In the genomic region with DNA sequence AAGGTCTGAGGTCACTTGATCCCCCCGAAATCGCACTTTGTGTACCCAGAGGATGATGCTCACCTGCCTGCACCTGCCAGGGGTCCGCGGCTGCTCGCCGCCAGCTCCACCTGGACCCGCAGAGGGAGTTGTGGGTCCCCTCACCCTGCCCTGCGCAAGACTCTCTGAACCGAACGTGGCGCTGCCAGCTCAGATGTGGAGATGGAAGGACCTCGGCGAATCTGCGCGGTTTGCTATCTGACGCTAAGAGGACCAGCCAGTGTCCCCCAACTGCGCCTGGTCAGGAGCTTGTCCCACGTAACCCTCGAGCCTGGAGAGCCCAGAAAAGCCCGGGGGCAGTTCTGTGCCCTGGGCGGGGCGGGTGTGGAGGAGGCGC, we compare ENCODE assay signal across 9 mouse cellular contexts. TPM values are rescaled to one million over a fixed set of nuclear protein-coding genes. Genes with fewer than 3 reads are reported as not detected.
DNase-seq lines count a peak whose midpoint lies in the region; ATAC-seq lines count a peak whose summit lies in the region.
"Had no signal": no experiment of that assay in that cellular context is flagged by ENCODE, and none has a peak within 500 bp of the region (broad histone marks: within the 10 kb centered on the region; RNA-seq: fewer than 3 reads in every experiment).

A gene (minus strand): TSS at position 232 of the 376 bp plus-strand sequence.

- H3K27ac ChIP-seq in heart, embryonic 16.5 days (ENCODE audit: low read length) = no peak within 1 kb of the TSS
- no peak within 1 kb of the TSS for H3K27ac ChIP-seq in intestine, embryonic 16.5 days (ENCODE audit: low read length)
- peak within 1 kb of the TSS; percentile 74 for H3K27ac ChIP-seq in neural tube, embryonic 13.5 days (replicated peaks)
- H3K27ac ChIP-seq: liver, embryonic 15.5 days had no signal

- H3K27me3 ChIP-seq in heart, embryonic 16.5 days (ENCODE audit: control insufficient read depth, insufficient read depth, low read length) = peaks cover 39% of the 10 kb centered on the region
- H3K27me3 ChIP-seq in intestine, embryonic 16.5 days (replicated peaks; ENCODE audit: control insufficient read depth, insufficient read depth, low read length) = peaks cover 34% of the 10 kb centered on the region
- H3K27me3 ChIP-seq in neural tube, embryonic 13.5 days = peaks cover 52% of the 10 kb centered on the region

- ATAC-seq in heart, embryonic 16.5 days (replicated peaks; ENCODE audit: extremely low read depth, insufficient read depth, low FRiP score) = no peak
- ATAC-seq in intestine, embryonic 16.5 days = no peak
- peak; percentile 42; the same call in 1 of the 2 replicates for ATAC-seq in neural tube, embryonic 13.5 days (ENCODE audit: low read depth)
- ATAC-seq in megakaryocyte progenitor cell, adult 5-6 weeks (replicated peaks; ENCODE audit: poor library complexity) = no peak

- 3% methylated on average over 23 of the region's 23 CpGs for WGBS in heart, embryonic 16.5 days
- 2% methylated on average over 23 of the region's 23 CpGs for WGBS in intestine, embryonic 16.5 days
- WGBS in neural tube, embryonic 13.5 days = under 1% methylated on average over 23 of the region's 23 CpGs

- H3K4me3 ChIP-seq in heart, embryonic 16.5 days (ENCODE audit: low read length) = peak within 1 kb of the TSS; percentile 16
- H3K4me3 ChIP-seq in intestine, embryonic 16.5 days (ENCODE audit: low read length) = peak within 1 kb of the TSS; percentile 1; the same call in 1 of the 2 replicates
- H3K4me3 ChIP-seq in neural tube, embryonic 13.5 days = peak within 1 kb of the TSS; percentile 48
- H3K4me3 ChIP-seq: liver, embryonic 15.5 days had no signal

- peaks cover 8% of the 10 kb centered on the region; the same call in 1 of the 2 replicates for H3K4me1 ChIP-seq in heart, embryonic 16.5 days (ENCODE audit: control insufficient read depth, insufficient read depth, low read length)
- 0 out of 2 replicates have a peak, but pooled peaks cover 2% of the 10 kb centered on the region for H3K4me1 ChIP-seq in intestine, embryonic 16.5 days (ENCODE audit: control insufficient read depth, insufficient read depth, low read length)
- H3K4me1 ChIP-seq in neural tube, embryonic 13.5 days (replicated peaks) = peaks cover 44% of the 10 kb centered on the region
- H3K4me1 ChIP-seq: liver, embryonic 15.5 days had no signal

- no peaks in the 10 kb centered on the region for H3K36me3 ChIP-seq in heart, embryonic 16.5 days (ENCODE audit: control insufficient read depth, insufficient read depth)
- no peaks in the 10 kb centered on the region for H3K36me3 ChIP-seq in intestine, embryonic 16.5 days (ENCODE audit: control insufficient read depth, insufficient read depth, low read length)
- H3K36me3 ChIP-seq in neural tube, embryonic 13.5 days = no peaks in the 10 kb centered on the region
- H3K36me3 ChIP-seq: liver, embryonic 15.5 days had no signal

- no peaks in the 10 kb centered on the region for H3K9me3 ChIP-seq in heart, embryonic 16.5 days (replicated peaks; ENCODE audit: control insufficient read depth, low read length)
- H3K9me3 ChIP-seq in intestine, embryonic 16.5 days (ENCODE audit: control insufficient read depth, low read length) = no peaks in the 10 kb centered on the region
- H3K9me3 ChIP-seq in neural tube, embryonic 13.5 days = no peaks in the 10 kb centered on the region

- H3K4me2 ChIP-seq in heart, embryonic 16.5 days (ENCODE audit: low read depth, low read length) = peak within 1 kb of the TSS; percentile 46
- peak within 1 kb of the TSS; percentile 2 for H3K4me2 ChIP-seq in intestine, embryonic 16.5 days (ENCODE audit: low read depth, low read length)
- H3K4me2 ChIP-seq in neural tube, embryonic 13.5 days = peak within 1 kb of the TSS; percentile 85
- H3K4me2 ChIP-seq: liver, embryonic 15.5 days had no signal

- no peak for DNase-seq in heart, postnatal 4 days
- peak; percentile 18 for DNase-seq in embryo, embryonic 9.5 days (ENCODE audit: extremely low spot score)
- DNase-seq in adrenal gland, adult (ENCODE audit: inconsistent age in 2 of 2, low spot score in 1 of 2) = no peak
- DNase-seq in urinary bladder, postnatal 4 days (ENCODE audit: low spot score in 2 of 2) = no peak

- H3K9ac ChIP-seq in heart, embryonic 16.5 days (ENCODE audit: low read length) = no peak within 1 kb of the TSS
- no peak within 1 kb of the TSS for H3K9ac ChIP-seq in intestine, embryonic 16.5 days (ENCODE audit: low read depth, low read length)
- H3K9ac ChIP-seq in neural tube, embryonic 13.5 days = peak within 1 kb of the TSS; percentile 72
- H3K9ac ChIP-seq: liver, embryonic 15.5 days had no signal

RNA-seq across cellular contexts. Expression of the gene that starts here (rescaled TPM):
- polyA plus RNA-seq in heart, embryonic 16.5 days (2015; fragmentation: Nextera tagmentation; extraction: Ambion mirVana) = 0.07 TPM in 1 of 2 replicates, not detected in the other
- total RNA-seq in heart, postnatal 4 days (2021) = not detected
- polyA plus RNA-seq in intestine, embryonic 16.5 days (2015; fragmentation: Nextera tagmentation; extraction: Ambion mirVana) = 0.10 and 0.29 TPM in 2 replicates
- 23.7 and 24.6 TPM in 2 replicates for polyA plus RNA-seq in neural tube, embryonic 13.5 days (2015; fragmentation: Nextera tagmentation; extraction: Ambion mirVana)
- not detected in 2 replicates for total RNA-seq in megakaryocyte progenitor cell, adult 5-6 weeks (2015)
- total RNA-seq in megakaryocyte progenitor cell, adult 5-6 weeks (2017) = not detected in 2 replicates

Comparison
In these comparisons a context has a peak if more than half of its experiments do, and no peak if none do; other contexts are left out.
1. RNA of the gene that starts here (polyA plus RNA-seq): 23.7 to 24.6 TPM in neural tube, embryonic 13.5 days; 0.10 to 0.29 TPM in intestine, embryonic 16.5 days and 0.07 TPM in heart, embryonic 16.5 days; every median in the first group is over 10 times any median in the second.
2. H3K4me2 ChIP-seq: peak in every context shown above with its lines; median percentile 85 in neural tube, embryonic 13.5 days; 46 in heart, embryonic 16.5 days; 2 in intestine, embryonic 16.5 days.
3. Peak in every context shown above with its lines, with median percentiles within 50 percentile points of each other: H3K4me3 ChIP-seq.